Mouse (Mus musculus): ENCODE measurements around the gene Mccc2. TPM values are rescaled to one million over a fixed set of nuclear protein-coding genes. Genes with fewer than 3 reads are reported as not detected.
"Not testable (repeated sequence)": the region's sequence is repeated elsewhere in the genome, so short reads cannot be mapped to it uniquely, and the experiment has no call there.

Mccc2 gene
- polyA plus RNA-seq (2012; fragmentation: generic; extraction: Trizol), result 9.9 TPM

- Histone ChIP-seq H3K4me3 (peak within 1 kb of the TSS; percentile 39), H3ac (ENCODE audit: control insufficient read depth, insufficient read length) (peak within 1 kb of the TSS; percentile 1), H3K4me2 (ENCODE audit: low read depth) (peak within 1 kb of the TSS; percentile 97), H3K79me2 (ENCODE audit: control insufficient read depth, insufficient read depth) (no peaks in the 10 kb centered on the region), H3K36me3 (ENCODE audit: control insufficient read depth, insufficient read depth) (peaks cover 6% of the 10 kb centered on the region), H3K27me3 (ENCODE audit: control insufficient read depth, insufficient read depth, insufficient read length) (no peaks in the 10 kb centered on the region)
- TF ChIP-seq POLR2A (IDR thresholded peaks at IDR 0.05; ENCODE audit: insufficient read length, low read depth), result peak; percentile 70
- peak; percentile 95 for TF ChIP-seq USF1 (IDR thresholded peaks at IDR 0.05; ENCODE audit: low read depth)
- peak in 2 of 3 experiments; percentile 1 to 50 for TF ChIP-seq MYOD1 (IDR thresholded peaks at IDR 0.05; ENCODE audit: control insufficient read depth in 1 of 3, insufficient read length in 2 of 3, low read depth in 2 of 3)
- peak in 1 of 3 experiments; percentile 55 for TF ChIP-seq MYOG (IDR thresholded peaks at IDR 0.05; ENCODE audit: control insufficient read depth in 1 of 3, insufficient read depth in 1 of 3, insufficient read length in 2 of 3, low read depth in 2 of 3)
- no peak for TF ChIP-seq CEBPB (IDR thresholded peaks at IDR 0.05; ENCODE audit: insufficient read depth, poor library complexity, severe bottlenecking)
- TF ChIP-seq POLR2AphosphoS2 (IDR thresholded peaks at IDR 0.05; ENCODE audit: insufficient read length, low read depth), result peak; percentile 57
These were observed at the start of gene Mccc2 for GRCm38 (mm10) chr13:100014906-100015895. Mccc2 (minus strand) TSS chr13:100015639.

GRCm38 (mm10) chr13:100063936-100064335 is 48.5 kb upstream of the Mccc2 start:
- Histone ChIP-seq H3K4me3 (no peak overlapping the region), H3ac (ENCODE audit: control insufficient read depth, insufficient read length) (no peak overlapping the region), H3K27me3 (ENCODE audit: control insufficient read depth, insufficient read depth, insufficient read length) (no peaks in the 10 kb centered on the region), H3K36me3 (ENCODE audit: control insufficient read depth, insufficient read depth) (peaks cover 77% of the 10 kb centered on the region), H3K79me2 (ENCODE audit: control insufficient read depth, insufficient read depth) (no peaks in the 10 kb centered on the region), H3K4me2 (ENCODE audit: low read depth) (no peak overlapping the region)
- TF ChIP-seq TCF12 (IDR thresholded peaks at IDR 0.05; ENCODE audit: insufficient read depth, poor library complexity, severe bottlenecking) (no peak), SRF (IDR thresholded peaks at IDR 0.05; ENCODE audit: control insufficient read depth, insufficient read length, low read depth) (no peak), E2F4 (IDR thresholded peaks at IDR 0.05; ENCODE audit: insufficient read depth) (no peak)

- H3K4me3 ChIP-seq; H3K27me3 ChIP-seq (ENCODE audit: control insufficient read depth, insufficient read depth, insufficient read length); H3K79me2 ChIP-seq (ENCODE audit: control insufficient read depth, insufficient read depth); H3ac ChIP-seq (ENCODE audit: control insufficient read depth, insufficient read length); H3K4me2 ChIP-seq (ENCODE audit: low read depth): not testable (repeated sequence)
- peaks cover 66% of the 10 kb centered on the region for H3K36me3 ChIP-seq (ENCODE audit: control insufficient read depth, insufficient read depth)
These were observed 42.3 kb upstream of the Mccc2 start for GRCm38 (mm10) chr13:100057738-100058137.

GRCm38 (mm10) chr13:100026013-100026412 is 10.6 kb upstream of the Mccc2 start:
- H3K36me3 ChIP-seq (ENCODE audit: control insufficient read depth, insufficient read depth), result peaks cover 53% of the 10 kb centered on the region
- no peaks in the 10 kb centered on the region for H3K79me2 ChIP-seq (ENCODE audit: control insufficient read depth, insufficient read depth)
- no peak overlapping the region for H3K4me3 ChIP-seq
- TF ChIP-seq SRF (IDR thresholded peaks at IDR 0.05; ENCODE audit: control insufficient read depth, insufficient read length, low read depth), result no peak
- no peak for TF ChIP-seq TCF3 (IDR thresholded peaks at IDR 0.05; ENCODE audit: insufficient read length, low read depth)
- TF ChIP-seq MAX (IDR thresholded peaks at IDR 0.05; ENCODE audit: low read depth), result no peak
- TF ChIP-seq POLR2AphosphoS2 (IDR thresholded peaks at IDR 0.05; ENCODE audit: insufficient read length, low read depth), result no peak
- no peak for TF ChIP-seq POLR2A (IDR thresholded peaks at IDR 0.05; ENCODE audit: insufficient read length, low read depth)
- TF ChIP-seq CEBPB (IDR thresholded peaks at IDR 0.05; ENCODE audit: insufficient read depth, poor library complexity, severe bottlenecking), result no peak
- TF ChIP-seq E2F4 (IDR thresholded peaks at IDR 0.05; ENCODE audit: insufficient read depth), result no peak
- TF ChIP-seq REST (IDR thresholded peaks at IDR 0.05; ENCODE audit: insufficient read depth, insufficient read length), result no peak
- no peak for TF ChIP-seq MYOD1 (IDR thresholded peaks at IDR 0.05; ENCODE audit: control insufficient read depth in 1 of 3, insufficient read length in 2 of 3, low read depth in 2 of 3)
- no peak for TF ChIP-seq USF1 (IDR thresholded peaks at IDR 0.05; ENCODE audit: low read depth)
- no peak for TF ChIP-seq MYOG (IDR thresholded peaks at IDR 0.05; ENCODE audit: control insufficient read depth in 1 of 3, insufficient read depth in 1 of 3, insufficient read length in 2 of 3, low read depth in 2 of 3)
- no peak for TF ChIP-seq TCF12 (IDR thresholded peaks at IDR 0.05; ENCODE audit: insufficient read depth, poor library complexity, severe bottlenecking)
- H3K4me2 ChIP-seq (ENCODE audit: low read depth), result no peak overlapping the region
- H3ac ChIP-seq (ENCODE audit: control insufficient read depth, insufficient read length), result no peak overlapping the region
- no peaks in the 10 kb centered on the region for H3K27me3 ChIP-seq (ENCODE audit: control insufficient read depth, insufficient read depth, insufficient read length)

GRCm38 (mm10) chr13:100016891-100017290 is 1.5 kb upstream of the Mccc2 start:
- Histone ChIP-seq H3K79me2 (ENCODE audit: control insufficient read depth, insufficient read depth) (no peaks in the 10 kb centered on the region), H3K4me3 (no peak overlapping the region), H3K36me3 (ENCODE audit: control insufficient read depth, insufficient read depth) (peaks cover 19% of the 10 kb centered on the region), H3K4me2 (ENCODE audit: low read depth) (no peak overlapping the region), H3K27me3 (ENCODE audit: control insufficient read depth, insufficient read depth, insufficient read length) (no peaks in the 10 kb centered on the region), H3ac (ENCODE audit: control insufficient read depth, insufficient read length) (no peak overlapping the region)
- TF ChIP-seq USF1 (IDR thresholded peaks at IDR 0.05; ENCODE audit: low read depth), result no peak
- no peak for TF ChIP-seq CEBPB (IDR thresholded peaks at IDR 0.05; ENCODE audit: insufficient read depth, poor library complexity, severe bottlenecking)
- no peak for TF ChIP-seq E2F4 (IDR thresholded peaks at IDR 0.05; ENCODE audit: insufficient read depth)
- TF ChIP-seq POLR2AphosphoS2 (IDR thresholded peaks at IDR 0.05; ENCODE audit: insufficient read length, low read depth), result no peak
- no peak for TF ChIP-seq MAX (IDR thresholded peaks at IDR 0.05; ENCODE audit: low read depth)
- TF ChIP-seq SRF (IDR thresholded peaks at IDR 0.05; ENCODE audit: control insufficient read depth, insufficient read length, low read depth), result no peak
- no peak for TF ChIP-seq TCF3 (IDR thresholded peaks at IDR 0.05; ENCODE audit: insufficient read length, low read depth)
- TF ChIP-seq MYOG (IDR thresholded peaks at IDR 0.05; ENCODE audit: control insufficient read depth in 1 of 3, insufficient read depth in 1 of 3, insufficient read length in 2 of 3, low read depth in 2 of 3), result no peak
- no peak for TF ChIP-seq POLR2A (IDR thresholded peaks at IDR 0.05; ENCODE audit: insufficient read length, low read depth)
- TF ChIP-seq MYOD1 (IDR thresholded peaks at IDR 0.05; ENCODE audit: control insufficient read depth in 1 of 3, insufficient read length in 2 of 3, low read depth in 2 of 3), result no peak
- TF ChIP-seq REST (IDR thresholded peaks at IDR 0.05; ENCODE audit: insufficient read depth, insufficient read length), result no peak
- no peak for TF ChIP-seq TCF12 (IDR thresholded peaks at IDR 0.05; ENCODE audit: insufficient read depth, poor library complexity, severe bottlenecking)
